Mouse (Mus musculus) cerebellum, postnatal 14 days (tissue): ENCODE data around the gene Ivd.

Source experiments
- DNase-seq, 2 experiments: peaks; one replicate each; pipeline ENCODE4 v3.0.0; 2021; ENCODE audit warnings: mixed read lengths in 2 of 2

The Ivd gene

GRCm38 (mm10) chr2:118910605-118911278 is 49.0 kb downstream of the Ivd start:
- no peak for DNase-seq

DNA sequence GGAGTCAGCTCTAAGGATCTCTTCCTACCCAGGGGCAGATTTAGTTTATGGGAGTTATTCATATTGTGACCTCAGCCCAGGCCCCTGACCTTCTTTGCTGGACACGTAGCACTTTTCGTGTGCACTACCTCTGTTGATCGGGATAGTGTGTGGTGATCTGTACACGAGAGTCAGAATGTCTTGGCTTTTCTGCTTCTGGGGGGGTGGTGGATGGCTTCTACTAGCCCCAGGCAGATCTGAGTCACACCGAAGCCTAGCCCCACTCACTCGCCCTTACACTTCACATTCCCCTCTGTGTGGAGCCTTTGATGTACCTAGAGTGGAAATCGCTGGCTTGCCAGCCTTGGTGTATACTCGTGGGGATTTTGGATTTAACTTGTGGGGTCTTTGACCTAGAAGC is 51.0 kb downstream of the Ivd start:
- DNase-seq, result no peak

DNA sequence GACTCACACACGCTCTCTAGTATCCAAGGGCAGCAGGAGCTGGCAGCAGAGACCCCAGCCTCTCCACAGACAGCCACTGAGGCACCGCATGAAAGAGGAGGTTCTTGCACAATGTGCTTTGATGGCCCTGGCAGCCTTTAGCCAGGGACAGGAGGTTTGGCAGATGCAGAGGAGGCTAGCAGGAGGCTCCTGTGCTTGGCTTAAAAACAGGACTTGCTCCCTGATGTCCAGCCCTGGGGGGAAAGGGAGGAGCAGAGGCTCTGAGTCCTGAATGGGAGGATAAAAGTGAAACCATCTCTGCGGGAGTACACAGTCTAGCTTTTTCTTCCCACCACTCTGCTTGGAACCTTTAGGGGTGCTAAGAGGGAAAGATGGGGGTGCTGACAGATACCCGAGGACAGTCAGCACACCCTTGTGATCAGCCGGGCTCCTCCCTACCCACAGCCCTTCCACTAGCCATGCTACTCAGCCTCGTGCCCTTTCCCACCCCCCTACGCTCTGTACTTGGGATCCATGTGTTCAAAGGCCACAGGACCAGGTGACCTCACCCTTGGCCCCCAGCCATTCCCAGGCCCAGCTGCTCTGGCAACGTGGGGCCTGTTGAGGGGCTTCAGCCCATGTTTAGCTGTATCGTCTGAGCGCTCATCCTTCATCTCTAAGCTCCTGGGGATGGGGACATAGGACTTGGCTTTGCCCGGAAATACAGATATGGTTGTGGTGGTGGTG is 52.0 kb downstream of the Ivd start:
- DNase-seq, result peak; percentile 59 to 66

DNA sequence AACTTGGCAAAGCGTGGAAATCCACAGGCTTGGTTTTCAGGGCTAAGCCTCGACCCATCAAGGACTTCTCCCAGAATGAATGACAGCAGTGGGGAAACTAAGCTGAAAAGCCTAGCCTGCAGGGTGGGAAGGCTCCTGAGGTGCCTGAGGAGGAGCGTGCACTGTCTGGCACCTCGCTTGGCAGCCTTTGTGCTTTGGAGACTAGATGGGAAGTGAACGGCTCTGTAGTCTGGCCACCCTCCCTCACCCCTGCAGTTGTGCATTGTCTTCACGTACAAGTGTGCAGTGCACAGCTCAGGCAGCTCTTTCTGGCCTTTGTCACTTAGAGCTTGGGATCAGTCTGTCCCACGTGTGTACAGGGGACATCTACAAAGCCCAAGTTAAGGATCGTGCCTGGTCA is 52.9 kb downstream of the Ivd start:
- DNase-seq, result no peak

DNA sequence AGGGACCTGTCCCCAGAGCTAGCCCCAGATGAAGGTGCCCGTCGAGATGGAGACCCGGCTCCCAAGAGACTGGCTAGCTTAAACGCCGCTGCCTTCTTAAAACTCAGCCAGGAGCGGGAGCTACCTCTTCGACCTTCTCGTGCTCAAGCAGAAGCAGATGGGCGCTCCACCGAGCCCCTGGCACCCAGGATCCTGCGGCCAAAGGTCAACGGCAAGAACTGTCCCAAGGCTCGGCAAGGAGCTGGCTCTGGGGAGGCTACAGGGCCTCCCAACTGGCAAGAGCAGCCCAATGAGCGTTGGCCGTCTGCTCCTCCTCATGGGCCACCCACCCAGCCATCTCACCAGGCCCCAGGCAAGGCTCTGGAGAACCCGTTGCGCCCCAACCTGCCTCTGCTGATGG is 54.7 kb downstream of the Ivd start:
- no peak for DNase-seq

DNA sequence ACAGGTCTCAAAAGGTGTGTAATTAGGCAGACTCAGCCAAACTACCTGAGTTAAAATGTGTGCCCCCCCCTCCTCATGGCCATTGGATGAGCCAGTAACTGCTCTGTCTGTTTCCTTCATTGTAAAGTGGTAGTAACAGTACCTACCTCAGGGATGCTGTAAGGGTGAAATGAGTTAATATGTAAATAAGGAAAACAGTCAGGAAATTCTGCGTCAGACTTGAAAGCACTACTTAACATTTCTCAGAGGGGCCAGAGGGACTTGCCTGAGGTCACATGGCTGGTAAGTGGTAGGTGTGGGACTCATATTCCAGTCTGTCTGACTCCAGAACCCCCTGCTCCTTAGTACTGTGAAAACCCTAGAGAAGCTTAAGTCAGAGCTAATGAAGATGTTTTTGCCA is 56.8 kb downstream of the Ivd start:
- no peak for DNase-seq

GRCm38 (mm10) chr2:118920428-118920827 is 58.7 kb downstream of the Ivd start:
- DNase-seq, result no peak

- no peak for DNase-seq
These were observed 64.2 kb downstream of the Ivd start for GRCm38 (mm10) chr2:118925952-118926351.

GRCm38 (mm10) chr2:118926361-118926997 is 64.7 kb downstream of the Ivd start, which contains the start of gene Chst14:
Gene Chst14 (plus strand): TSS chr2:118926496.
- peak; percentile 42 for DNase-seq

- DNase-seq, result no peak
These were observed 65.4 kb downstream of the Ivd start for GRCm38 (mm10) chr2:118926998-118927739.
